Mouse (Mus musculus) small intestine, adult 2 months (tissue): ENCODE results near the gene Fgf18. TPM values are rescaled to one million over a fixed set of nuclear protein-coding genes. Genes with fewer than 3 reads are reported as not detected.

Experiments
- H3K27ac ChIP-seq: fragments of 200-500 bp; 2 replicates; pipeline ENCODE4 v1.5.1; 2012; ENCODE audit warnings: low read depth, low read length, control low read depth, inconsistent platforms; ENCODE audit not compliant: insufficient read depth
- H3K27me3 ChIP-seq: fragments of 200-500 bp; 2 replicates; pipeline ENCODE4 v1.6.1; 2012; ENCODE audit warnings: mild to moderate bottlenecking, moderate library complexity, low read length, inconsistent platforms; ENCODE audit not compliant: control insufficient read depth, insufficient read depth
- H3K36me3 ChIP-seq: fragments of 200-500 bp; 2 replicates; pipeline ENCODE4 v1.6.1; 2012; ENCODE audit warnings: mild to moderate bottlenecking, low read length, control low read depth, inconsistent platforms; ENCODE audit not compliant: control insufficient read depth, insufficient read depth
- H3K4me1 ChIP-seq: fragments of 200-500 bp; 2 replicates; pipeline ENCODE4 v1.6.1; 2012; ENCODE audit warnings: low read length, inconsistent platforms, mixed read lengths; ENCODE audit not compliant: control insufficient read depth, insufficient read depth, insufficient read length
- H3K4me3 ChIP-seq: fragments of 200-500 bp; 2 replicates; pipeline ENCODE4 v1.5.1; 2012; ENCODE audit warnings: low read depth, mild to moderate bottlenecking, control low read depth, inconsistent platforms, low read length, moderate library complexity
- CTCF ChIP-seq: fragments of 200-500 bp; IDR thresholded peaks from 2 replicates; pipeline ENCODE4 v1.5.1; 2012; ENCODE audit warnings: low read depth, mild to moderate bottlenecking, control low read depth, inconsistent platforms, low read length, moderate library complexity, mixed read lengths; ENCODE audit not compliant: insufficient replicate concordance, insufficient read length; ENCODE audit errors: extremely low read depth
- POLR2A ChIP-seq: fragments of 200-500 bp; IDR thresholded peaks from 2 replicates; pipeline ENCODE4 v1.6.1; 2012; ENCODE audit warnings: low read depth, mild to moderate bottlenecking, control low read depth, inconsistent platforms, low read length, moderate library complexity
- WGBS: fragments of 180-500 bp; shearing (Covaris S2); methylation state at CpG from one replicate; pipeline ENCODE4 v1.1.7; 2018; 5-methylcytosine and 5-hydroxymethylcytosine counted together
- polyA plus RNA-seq: library from polyadenylated mRNA; depleted of rRNA; stranded (reverse); fragments of >200 nt; gene quantifications from 2 replicates; pipeline ENCODE4 v1.2.3, GENCODE M21; 2012

Fgf18 gene
- polyA plus RNA-seq, 1 experiment, result not detected

DNA sequence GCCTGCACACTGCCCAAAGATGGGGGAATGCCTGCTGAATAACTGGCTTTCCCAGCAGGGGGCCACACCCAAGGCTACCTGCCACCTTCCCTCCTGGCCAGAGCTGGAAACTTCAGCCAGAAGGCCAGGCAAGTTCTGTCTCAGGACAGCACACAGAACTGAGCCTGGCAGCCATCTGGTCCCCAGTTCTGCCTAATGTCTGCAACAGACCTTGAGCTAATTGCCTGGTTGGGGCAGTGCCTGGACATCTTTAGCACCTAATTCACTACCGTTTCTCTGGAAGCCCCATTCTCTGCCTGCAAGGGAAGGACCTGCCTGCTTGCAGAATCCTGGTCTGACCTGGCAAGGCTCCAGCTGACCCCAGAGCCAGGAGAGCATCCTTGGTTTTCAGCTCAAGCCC is 34.8 kb downstream of the Fgf18 start:
- no peaks in the 10 kb centered on the region for H3K27me3 ChIP-seq
- H3K27ac ChIP-seq, result no peak overlapping the region
- H3K4me1 ChIP-seq, result no peaks in the 10 kb centered on the region
- 31% methylated on average over 1 of the region's 1 CpGs for WGBS
- no peak overlapping the region for H3K4me3 ChIP-seq
- H3K36me3 ChIP-seq, result no peaks in the 10 kb centered on the region
- TF ChIP-seq CTCF, result no peak

DNA sequence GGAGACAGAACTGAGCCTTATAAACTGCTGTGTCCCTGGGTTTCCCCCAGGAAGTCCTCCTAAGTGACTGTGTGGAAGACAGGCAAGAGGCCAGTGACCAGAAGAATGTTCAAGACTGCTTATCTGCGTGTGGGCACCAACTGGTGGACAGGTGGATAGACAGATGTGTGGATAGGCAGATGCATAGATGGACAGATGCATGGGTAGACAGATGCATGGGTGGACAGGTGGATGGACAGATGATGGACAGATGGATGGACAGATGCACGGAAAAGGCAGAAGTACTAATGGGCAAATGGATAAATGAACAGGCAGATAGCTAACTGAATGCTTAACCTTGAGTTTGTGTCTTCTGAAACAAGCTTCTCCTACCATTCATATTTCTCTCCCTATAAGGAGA is 37.1 kb downstream of the Fgf18 start:
- Histone ChIP-seq H3K27ac (no peak overlapping the region), H3K4me1 (no peaks in the 10 kb centered on the region), H3K4me3 (no peak overlapping the region), H3K36me3 (no peaks in the 10 kb centered on the region), H3K27me3 (no peaks in the 10 kb centered on the region)
- 75% methylated on average over 2 of the region's 2 CpGs for WGBS
- TF ChIP-seq CTCF, result no peak
- no peak for TF ChIP-seq POLR2A

DNA sequence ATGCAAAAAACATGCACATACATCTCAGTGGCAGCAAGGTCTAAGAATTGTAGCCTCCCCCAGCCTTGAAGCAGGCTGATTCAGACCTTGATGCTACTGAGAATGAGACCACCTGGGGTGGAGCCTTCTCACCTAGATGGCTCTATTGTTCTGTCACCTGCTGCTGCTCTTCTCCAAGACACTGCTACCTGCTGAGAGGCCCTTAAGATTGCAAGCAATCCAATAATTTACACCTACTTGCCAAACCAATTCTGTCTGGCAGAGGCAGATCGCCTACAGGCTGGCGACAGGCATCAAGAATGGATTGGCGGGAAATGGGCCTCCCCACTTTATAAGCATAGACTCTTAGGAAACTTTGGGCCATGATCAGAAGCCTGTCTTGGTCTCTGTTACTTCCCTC is 39.7 kb downstream of the Fgf18 start:
- 58% methylated on average over 3 of the region's 3 CpGs for WGBS
- H3K27me3 ChIP-seq, result no peaks in the 10 kb centered on the region
- TF ChIP-seq CTCF (no peak), POLR2A (no peak)

DNA sequence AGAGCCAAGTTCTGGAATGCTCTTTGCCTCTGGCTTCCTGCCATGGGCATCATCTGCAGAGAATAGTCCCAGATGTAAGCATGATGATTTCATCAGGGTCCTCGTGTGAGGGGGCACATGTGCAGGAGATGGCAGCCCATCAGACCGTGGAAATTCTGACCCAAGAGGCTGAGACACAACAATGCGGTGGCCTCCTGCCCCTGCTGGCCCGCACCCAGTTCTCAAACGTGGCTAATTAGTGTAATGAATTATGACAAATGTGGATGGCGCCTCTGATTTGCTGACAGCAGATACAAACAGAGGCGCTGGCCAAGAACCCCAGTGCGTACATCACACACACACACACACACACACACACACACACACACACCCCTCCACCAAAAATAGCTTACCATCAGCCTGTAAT is 42.3 kb downstream of the Fgf18 start:
- no peak for TF ChIP-seq POLR2A
- TF ChIP-seq CTCF, result no peak
- Histone ChIP-seq H3K27ac (no peak overlapping the region), H3K27me3 (no peaks in the 10 kb centered on the region), H3K4me1 (no peaks in the 10 kb centered on the region), H3K4me3 (no peak overlapping the region), H3K36me3 (no peaks in the 10 kb centered on the region)
- 58% methylated on average over 8 of the region's 8 CpGs for WGBS

More for the DNA sequence above, 39.7 kb downstream of the Fgf18 start:
- Histone ChIP-seq H3K4me1 (no peaks in the 10 kb centered on the region), H3K27ac (no peak overlapping the region), H3K4me3 (no peak overlapping the region), H3K36me3 (no peaks in the 10 kb centered on the region)

DNA sequence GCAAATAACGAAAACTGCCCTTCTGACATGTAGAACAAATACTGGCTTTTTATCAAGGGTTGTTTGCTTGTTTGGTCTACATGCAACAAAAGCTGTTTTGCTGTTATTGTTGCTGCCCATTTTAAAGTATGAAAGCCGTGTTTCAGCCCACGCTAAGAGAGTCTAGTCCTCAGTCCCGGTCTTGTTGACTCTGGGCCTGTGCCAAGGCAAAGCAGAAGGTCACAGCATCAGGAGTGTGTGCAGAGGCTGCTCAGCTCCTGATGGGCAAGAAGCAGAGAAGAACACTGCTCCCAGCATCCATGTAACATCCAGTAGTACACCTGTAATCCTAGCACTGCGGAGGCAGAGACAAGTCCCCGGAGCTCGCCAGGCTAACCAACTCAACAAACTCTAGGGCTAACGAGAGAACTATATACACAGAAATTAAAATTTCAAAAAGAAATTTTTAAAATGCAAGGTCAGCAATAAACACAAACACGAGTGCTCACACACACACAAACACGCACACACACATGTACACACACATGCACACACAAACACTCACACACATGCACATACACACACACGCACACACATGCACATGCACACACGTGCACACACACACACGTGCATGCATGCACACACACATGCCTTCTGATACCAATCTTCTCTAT is 43.8 kb downstream of the Fgf18 start:
- 79% methylated on average over 13 of the region's 13 CpGs for WGBS
- no peaks in the 10 kb centered on the region for H3K4me1 ChIP-seq
- H3K4me3 ChIP-seq, result no peak overlapping the region
- H3K27me3 ChIP-seq, result no peaks in the 10 kb centered on the region
- no peak for TF ChIP-seq CTCF
- no peak for TF ChIP-seq POLR2A
- no peak overlapping the region for H3K27ac ChIP-seq
- H3K36me3 ChIP-seq, result no peaks in the 10 kb centered on the region

DNA sequence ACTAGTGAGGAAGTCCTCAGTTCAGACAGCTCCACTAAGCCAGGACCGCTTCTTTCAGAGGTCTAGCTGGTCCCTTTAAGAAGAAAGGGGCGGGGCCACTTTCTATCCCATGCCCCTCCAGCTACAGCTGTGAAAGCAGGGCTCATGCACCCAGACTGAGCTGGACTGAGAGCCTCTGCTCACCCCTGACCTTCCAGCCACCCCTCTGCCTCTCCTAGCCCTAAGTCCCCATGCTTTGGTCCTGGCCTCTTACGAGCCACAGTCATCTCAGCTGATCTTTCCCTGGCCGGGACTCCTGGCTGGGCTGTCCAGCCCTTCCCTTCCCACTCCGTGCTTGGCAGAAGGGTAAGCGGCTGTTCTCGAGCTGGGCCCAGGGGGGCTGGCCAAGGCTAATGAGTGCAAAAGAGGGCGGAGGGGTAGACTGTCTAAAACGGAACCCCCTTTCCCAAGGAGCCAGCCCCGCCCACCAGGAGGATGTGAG is 47.1 kb downstream of the Fgf18 start:
- TF ChIP-seq POLR2A, result no peak
- TF ChIP-seq CTCF, result no peak
- H3K4me1 ChIP-seq, result no peaks in the 10 kb centered on the region
- no peaks in the 10 kb centered on the region for H3K36me3 ChIP-seq
- no peak overlapping the region for H3K4me3 ChIP-seq
- no peaks in the 10 kb centered on the region for H3K27me3 ChIP-seq
- 14% methylated on average over 10 of the region's 10 CpGs for WGBS
- H3K27ac ChIP-seq, result no peak overlapping the region

DNA sequence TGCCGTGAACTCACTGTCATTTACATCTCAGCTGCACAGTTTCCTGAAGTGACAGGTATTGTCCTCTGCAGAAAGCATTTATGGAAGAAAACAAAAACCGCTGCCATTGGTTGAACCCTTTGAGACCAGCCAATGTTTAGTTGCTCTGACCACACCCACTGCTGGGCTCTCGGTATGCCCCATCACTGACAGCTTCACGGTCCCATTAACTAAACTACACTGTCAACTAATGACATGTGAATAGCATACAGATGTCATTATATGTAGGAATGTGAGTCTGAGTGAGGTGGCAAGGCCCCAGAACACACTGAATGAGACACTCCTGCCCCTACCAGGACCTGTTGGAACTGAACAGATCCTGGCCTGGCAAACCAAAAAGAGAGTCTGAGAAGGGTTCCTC is 47.8 kb downstream of the Fgf18 start:
- Histone ChIP-seq H3K27me3 (no peaks in the 10 kb centered on the region), H3K4me3 (no peak overlapping the region), H3K27ac (no peak overlapping the region), H3K36me3 (no peaks in the 10 kb centered on the region), H3K4me1 (no peaks in the 10 kb centered on the region)
- 56% methylated on average over 4 of the region's 4 CpGs for WGBS
- TF ChIP-seq CTCF, result no peak
- TF ChIP-seq POLR2A, result no peak

DNA sequence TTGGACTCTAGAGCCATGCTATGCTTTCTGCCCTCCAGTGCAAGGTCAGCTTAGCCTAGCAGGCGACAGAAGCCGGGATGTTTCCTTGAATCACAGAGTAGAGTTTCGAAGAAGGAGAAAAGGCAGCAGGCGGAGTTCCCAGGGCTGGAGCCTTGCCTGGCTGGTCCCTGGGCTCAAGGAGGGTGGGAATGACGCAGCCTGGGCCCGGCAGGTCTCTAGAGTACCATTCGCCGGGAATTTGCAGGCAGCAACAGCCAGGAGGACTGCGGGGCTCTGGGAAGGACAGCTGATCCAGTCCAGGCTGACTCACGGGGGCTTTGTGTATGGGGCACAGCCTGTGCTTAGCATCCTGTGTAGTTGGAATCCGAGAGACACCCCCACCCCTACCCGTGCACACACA is 48.8 kb downstream of the Fgf18 start:
- no peak for TF ChIP-seq CTCF
- TF ChIP-seq POLR2A, result no peak
- 79% methylated on average over 12 of the region's 12 CpGs for WGBS
- H3K4me3 ChIP-seq, result no peak overlapping the region

More for the DNA sequence above, 48.8 kb downstream of the Fgf18 start:
- Histone ChIP-seq H3K36me3 (no peaks in the 10 kb centered on the region), H3K27me3 (no peaks in the 10 kb centered on the region), H3K4me1 (no peaks in the 10 kb centered on the region), H3K27ac (no peak overlapping the region)
